Mouse (Mus musculus) left cerebral cortex, adult 2 months (tissue): ENCODE data around the gene Apold1. TPM values are rescaled to one million over a fixed set of nuclear protein-coding genes. Genes with fewer than 3 reads are reported as not detected.

ENCODE experiments used
- DNase-seq, 2 experiments: peaks; one replicate each; pipeline ENCODE4 v3.0.0; 2021 to 2022; ENCODE audit warnings: low spot score in 2 of 2, mixed read lengths in 1 of 2; ENCODE audit errors: extremely low spot score in 1 of 2
- H3K27ac ChIP-seq: fragments of 200-600 bp; 2 replicates; pipeline ENCODE4 v1.8.1; 2022
- H3K4me3 ChIP-seq: fragments of 200-600 bp; 2 replicates; pipeline ENCODE4 v1.8.1; 2022
- CTCF ChIP-seq: fragments of 200-600 bp; IDR thresholded peaks from 2 replicates; pipeline ENCODE4 v1.8.1; 2022; ENCODE audit warnings: antibody characterized with exemption, mild to moderate bottlenecking, moderate library complexity
- intact Hi-C: fragments of 180-260 bp; cut with DNase I; formaldehyde crosslinking; loops from one replicate; pipeline ENCODE4 v1.15.1; 2025
- total RNA-seq, 2 experiments: library from RNA; stranded (reverse); gene quantifications; 2 replicates each; pipeline ENCODE4 v1.2.3; 2021

The Apold1 gene
- total RNA-seq, 2 experiments from 2014 or later: 3.7 to 6.4 TPM

DNA sequence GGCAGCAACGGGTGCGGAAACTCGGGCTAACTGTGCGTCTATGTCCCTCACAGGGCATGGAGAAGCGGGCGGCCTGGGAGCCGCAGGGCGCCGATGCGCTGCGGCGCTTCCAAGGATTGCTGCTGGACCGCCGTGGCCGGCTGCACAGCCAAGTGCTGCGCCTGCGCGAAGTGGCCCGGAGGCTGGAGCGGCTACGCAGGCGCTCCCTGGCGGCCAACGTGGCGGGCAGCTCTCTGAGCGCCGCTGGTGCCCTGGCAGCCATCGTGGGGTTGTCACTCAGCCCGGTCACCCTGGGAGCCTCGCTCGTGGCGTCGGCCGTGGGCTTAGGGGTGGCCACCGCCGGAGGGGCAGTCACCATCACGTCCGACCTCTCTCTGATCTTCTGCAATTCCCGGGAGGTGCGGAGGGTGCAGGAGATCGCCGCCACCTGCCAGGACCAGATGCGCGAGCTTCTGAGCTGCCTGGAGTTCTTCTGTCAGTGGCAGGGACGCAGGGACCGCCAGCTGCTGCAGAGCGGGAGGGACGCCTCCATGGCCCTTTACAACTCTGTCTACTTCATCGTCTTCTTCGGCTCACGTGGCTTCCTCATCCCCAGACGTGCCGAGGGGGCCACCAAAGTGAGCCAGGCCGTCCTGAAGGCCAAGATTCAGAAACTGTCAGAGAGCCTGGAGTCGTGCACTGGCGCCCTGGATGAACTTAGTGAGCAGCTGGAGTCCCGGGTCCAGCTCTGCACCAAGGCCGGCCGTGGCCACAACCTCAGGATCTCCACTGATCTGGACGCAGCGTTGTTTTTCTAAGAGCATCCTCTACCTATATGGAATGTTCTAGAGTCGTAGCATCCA, 2.2 kb downstream of the Apold1 start:
- Histone ChIP-seq H3K4me3 (peak overlapping the region; percentile 48), H3K27ac (peak overlapping the region; percentile 95)
- intact Hi-C loops: loop anchor here (1.0 kb wide), 1 partner anchor 28 kb away; the partner anchor contains the start of gene Ddx47
- DNase-seq: peak; percentile 89 to 92
- TF ChIP-seq CTCF: peak; percentile 80

DNA sequence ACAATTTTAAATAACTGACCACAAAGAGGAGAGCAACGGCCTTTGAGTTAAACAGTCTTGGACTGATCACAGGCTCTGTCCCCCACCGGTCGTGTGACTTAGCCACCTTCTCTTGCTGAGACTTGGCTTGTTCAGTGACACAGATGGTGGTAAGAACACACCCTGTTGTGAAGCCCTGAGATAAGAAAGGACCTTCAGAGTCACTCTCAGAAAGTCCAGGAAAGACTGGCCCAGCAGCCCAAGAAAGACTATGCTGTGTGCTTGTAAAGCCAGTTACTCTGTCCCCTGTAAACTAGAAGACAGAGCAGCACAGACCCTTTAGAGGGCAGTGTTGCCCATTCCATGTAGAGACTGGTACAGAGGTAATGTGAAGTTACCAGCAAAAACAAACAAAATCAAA, 3.2 kb downstream of the Apold1 start:
- no peak overlapping the region for H3K27ac ChIP-seq
- intact Hi-C loops: no loop called here

DNA sequence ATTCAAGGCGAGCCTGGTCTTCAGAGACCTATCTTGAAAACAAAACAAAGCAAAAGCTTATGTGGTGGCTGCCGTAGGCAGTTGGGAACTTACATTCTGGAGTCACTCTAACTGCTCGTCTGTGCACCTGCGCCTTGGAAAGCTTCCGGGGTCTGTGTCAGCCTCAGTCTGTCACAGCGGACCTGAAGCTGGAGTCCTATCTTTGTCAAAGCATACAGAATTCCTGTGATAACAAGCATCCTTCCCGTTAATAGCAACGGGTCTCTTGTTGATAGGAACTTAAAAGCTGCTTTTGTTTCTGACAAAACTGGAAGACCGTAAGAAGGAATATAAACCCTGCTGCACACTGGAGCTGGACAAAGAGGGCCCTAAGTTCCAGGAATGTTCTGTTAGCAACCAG, 6.9 kb downstream of the Apold1 start:
- no peak for TF ChIP-seq CTCF
- no peak overlapping the region for H3K4me3 ChIP-seq
- intact Hi-C loops: no loop called here
- DNase-seq: no peak
- no peak overlapping the region for H3K27ac ChIP-seq

More for the DNA sequence above, 3.2 kb downstream of the Apold1 start:
- no peak for DNase-seq
- no peak overlapping the region for H3K4me3 ChIP-seq
- TF ChIP-seq CTCF: peak; percentile 51

DNA sequence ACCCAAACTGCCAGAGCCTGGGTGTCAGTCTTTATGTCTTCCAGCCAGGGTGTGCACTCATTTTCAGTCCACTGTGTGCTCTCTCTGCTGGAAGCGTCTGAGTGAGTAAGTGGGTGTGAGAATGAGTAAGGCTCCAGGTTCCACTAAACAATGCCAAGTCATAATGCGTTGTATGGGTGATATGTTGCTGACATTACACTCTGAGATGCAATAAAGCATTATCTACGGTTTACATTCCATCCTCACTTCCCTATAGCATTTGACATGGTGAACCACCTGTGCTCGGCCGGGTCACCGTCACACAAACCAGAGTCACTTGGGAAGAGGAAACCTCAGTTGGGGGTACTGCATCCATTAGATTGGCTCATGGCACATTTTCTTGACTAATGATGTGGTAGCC, 9.2 kb downstream of the Apold1 start:
- H3K27ac ChIP-seq: no peak overlapping the region
- no peak overlapping the region for H3K4me3 ChIP-seq
- intact Hi-C loops: no loop called here
- no peak for DNase-seq
- no peak for TF ChIP-seq CTCF

DNA sequence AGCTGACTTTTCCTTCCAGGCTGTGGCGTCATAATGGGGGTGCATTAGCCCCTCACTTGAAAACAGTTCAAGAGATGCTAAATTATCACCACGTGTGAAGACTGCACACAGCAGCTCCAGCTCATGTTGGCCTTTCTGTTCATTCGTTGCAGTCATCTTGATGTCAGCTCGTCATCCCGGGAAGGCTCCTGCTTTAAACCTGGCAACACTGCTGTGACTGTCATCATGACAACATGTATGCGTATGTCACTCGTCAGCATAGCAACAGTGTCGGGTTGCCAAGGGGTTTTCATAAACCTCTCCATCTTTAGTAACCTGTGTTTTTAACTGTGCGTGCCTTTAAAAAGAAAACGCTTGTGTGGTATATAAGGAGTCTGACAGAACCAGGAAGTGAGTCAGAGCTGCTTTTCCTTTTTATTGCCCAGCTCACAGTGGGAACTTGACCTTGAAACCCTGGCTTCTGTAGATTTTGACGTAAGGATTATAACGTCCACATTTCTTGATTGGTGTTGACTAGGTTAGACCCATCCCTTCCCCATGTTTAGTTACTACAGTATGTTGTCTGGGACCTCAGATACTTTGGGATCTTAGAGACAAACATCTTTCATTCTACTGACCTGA, 12.6 kb downstream of the Apold1 start:
- DNase-seq: peak; percentile 40 to 44
- intact Hi-C loops: no loop called here
- TF ChIP-seq CTCF: no peak
- peak overlapping the region; percentile 79 for H3K27ac ChIP-seq
- no peak overlapping the region for H3K4me3 ChIP-seq

DNA sequence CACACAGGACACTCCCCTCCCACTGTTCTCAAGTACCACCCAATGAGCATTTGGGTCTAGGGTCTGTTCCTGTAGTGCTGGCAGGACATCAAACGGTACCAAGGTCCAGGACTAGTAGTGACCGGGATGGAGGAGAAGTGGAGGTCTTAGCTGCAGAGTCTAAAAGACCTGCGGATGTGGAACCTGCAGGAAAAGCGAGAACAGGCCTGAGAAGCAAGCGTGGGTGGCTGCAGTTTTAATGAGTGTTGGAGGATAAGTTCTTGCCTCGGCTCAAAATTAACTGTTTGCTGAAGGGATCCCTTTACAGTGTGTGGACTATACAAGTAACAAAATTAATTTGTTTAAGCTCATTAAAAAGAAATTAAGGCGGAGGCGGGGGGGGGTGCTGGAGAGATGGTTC, 13.5 kb downstream of the Apold1 start:
- H3K27ac ChIP-seq: peak overlapping the region; percentile 79
- peak; percentile 36 to 42 for DNase-seq
- no peak for TF ChIP-seq CTCF
- no peak overlapping the region for H3K4me3 ChIP-seq
- intact Hi-C loops: no loop called here

DNA sequence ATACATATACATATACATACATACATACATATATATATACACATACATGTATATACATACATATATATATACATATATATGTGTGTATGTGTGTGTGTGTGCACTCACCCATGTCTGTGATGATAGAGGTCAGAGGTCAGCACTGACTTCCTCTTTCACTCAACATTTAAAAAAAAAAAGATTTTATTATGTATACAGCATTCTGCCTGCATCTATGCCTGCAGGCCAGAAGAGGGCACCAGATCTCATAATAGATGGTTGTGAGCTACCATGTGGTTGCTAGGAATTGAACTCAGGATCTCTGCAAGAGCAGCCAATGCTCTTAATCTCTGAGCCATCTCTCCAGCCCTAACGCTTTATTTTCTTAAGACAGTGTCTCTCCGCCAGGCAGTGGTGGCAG, 15.4 kb downstream of the Apold1 start:
- no peak for DNase-seq
- H3K4me3 ChIP-seq: no peak overlapping the region
- intact Hi-C loops: no loop called here
- H3K27ac ChIP-seq: no peak overlapping the region
- TF ChIP-seq CTCF: peak; percentile 20

DNA sequence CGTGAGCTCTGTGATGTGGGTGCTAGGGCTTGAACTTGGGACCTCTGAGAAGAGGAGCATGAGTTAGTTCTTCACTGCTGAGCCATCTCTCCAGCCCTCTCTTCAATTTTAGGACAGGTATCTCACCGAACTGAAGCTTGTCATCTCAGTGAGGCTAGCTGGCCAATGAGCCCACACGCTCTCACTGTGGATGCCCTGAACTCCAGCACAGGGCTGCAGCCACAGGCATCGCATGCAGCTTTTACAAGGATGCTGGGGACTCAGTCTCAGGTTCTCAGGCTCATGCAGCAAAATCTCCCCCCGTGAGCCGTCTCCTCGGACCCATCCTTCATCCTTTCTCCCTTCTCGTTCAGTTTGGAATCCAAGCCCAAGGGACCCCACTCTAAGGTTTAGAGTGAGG, 16.6 kb downstream of the Apold1 start:
- DNase-seq: no peak
- intact Hi-C loops: no loop called here
- no peak for TF ChIP-seq CTCF
- Histone ChIP-seq H3K27ac (no peak overlapping the region), H3K4me3 (no peak overlapping the region)

DNA sequence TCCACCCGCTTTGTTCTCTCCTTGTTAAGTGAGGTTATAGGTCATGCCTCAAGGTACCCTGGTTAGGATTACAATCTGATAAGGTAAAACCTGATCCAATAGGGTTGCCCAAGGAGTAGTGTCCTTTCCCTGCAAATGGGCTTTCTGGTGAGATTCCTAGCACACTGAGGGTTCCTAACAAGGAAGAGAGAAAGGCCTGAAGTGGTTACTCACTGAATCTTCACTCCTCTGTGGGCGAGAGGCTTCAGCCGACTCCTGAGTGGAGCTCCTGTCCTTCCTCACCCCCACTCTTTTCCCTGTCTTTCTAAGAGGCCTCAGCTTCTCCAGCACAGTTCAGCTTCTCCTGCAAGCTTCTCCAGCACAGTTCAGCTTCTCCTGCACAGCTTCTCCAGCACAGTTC, 17.3 kb downstream of the Apold1 start:
- H3K27ac ChIP-seq: no peak overlapping the region

DNA sequence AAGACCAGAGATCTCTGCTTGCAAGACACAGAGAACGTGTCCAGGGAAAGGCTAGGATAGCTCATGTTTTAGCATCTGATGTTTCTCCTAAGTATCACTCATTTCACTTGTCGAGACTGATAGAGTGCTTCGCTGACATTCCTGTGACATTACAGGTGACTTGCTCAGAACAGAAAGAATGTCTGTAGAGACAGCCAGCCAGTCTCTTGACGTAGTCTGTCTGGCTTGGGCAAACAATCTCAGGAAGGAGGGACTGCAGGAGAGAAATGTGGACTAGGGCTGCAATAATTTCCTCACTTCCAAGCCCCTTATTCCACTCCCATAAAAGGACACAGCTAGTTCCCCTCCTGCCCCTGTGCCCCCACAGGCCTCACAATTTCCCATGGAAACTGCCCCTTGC, 18.8 kb downstream of the Apold1 start:
- Histone ChIP-seq H3K4me3 (no peak overlapping the region), H3K27ac (no peak overlapping the region)
- TF ChIP-seq CTCF: no peak
- intact Hi-C loops: no loop called here
- no peak for DNase-seq

More for the DNA sequence above, 17.3 kb downstream of the Apold1 start:
- no peak for TF ChIP-seq CTCF
- no peak overlapping the region for H3K4me3 ChIP-seq
- intact Hi-C loops: no loop called here
- DNase-seq: no peak

DNA sequence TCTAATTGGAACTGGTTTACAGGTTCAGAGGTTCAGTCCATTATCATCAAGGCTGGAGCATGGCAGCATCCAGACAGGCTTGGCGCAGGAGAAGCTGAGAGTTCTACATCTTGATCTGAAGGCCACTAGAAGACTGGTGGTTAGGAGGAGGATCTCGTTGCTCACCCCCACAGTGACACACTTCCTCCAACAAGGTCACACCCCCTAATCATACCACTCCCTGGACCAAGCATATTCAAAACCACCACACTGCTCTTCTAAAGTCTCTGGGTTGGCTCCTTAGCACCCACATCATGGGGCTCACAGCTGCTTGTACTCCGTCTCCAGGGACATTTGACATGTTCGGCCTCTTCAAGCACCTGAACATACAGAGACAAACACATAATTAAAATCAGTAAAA, 20.5 kb downstream of the Apold1 start:
- no peak for DNase-seq
- TF ChIP-seq CTCF: no peak
- no peak overlapping the region for H3K4me3 ChIP-seq
- H3K27ac ChIP-seq: no peak overlapping the region
- intact Hi-C loops: no loop called here

DNA sequence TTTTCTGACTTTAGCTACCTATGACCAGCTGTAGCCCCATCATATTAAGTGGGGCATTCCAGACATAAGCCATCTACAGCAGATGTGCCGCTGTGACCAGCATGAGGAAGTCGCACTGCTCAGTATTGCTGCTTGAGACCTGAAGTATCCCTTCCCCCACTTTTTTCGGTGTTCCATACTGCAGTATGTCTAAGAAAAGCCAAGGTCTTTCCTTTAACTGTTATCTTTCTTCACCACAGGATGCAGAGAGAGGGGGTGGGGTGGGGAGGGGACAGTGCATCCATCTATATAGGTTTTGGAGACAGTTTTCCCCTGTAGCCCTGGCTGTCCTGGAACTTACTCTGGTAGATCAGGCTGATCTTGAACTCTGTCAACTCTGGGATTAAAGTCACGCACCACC, 24.9 kb downstream of the Apold1 start:
- Histone ChIP-seq H3K27ac (no peak overlapping the region), H3K4me3 (no peak overlapping the region)
- DNase-seq: no peak
- no peak for TF ChIP-seq CTCF
- intact Hi-C loops: no loop called here
